Mouse (Mus musculus) midbrain, postnatal 0 days (tissue): ENCODE data around the gene Ppp1r12b. TPM values are rescaled to one million over a fixed set of nuclear protein-coding genes. Genes with fewer than 3 reads are reported as not detected.
A peak's percentile ranks its signal among the peaks of the same experiment; 100 is the strongest.
"Not testable (repeated sequence)": the region's sequence is repeated elsewhere in the genome, so short reads cannot be mapped to it uniquely, and the experiment has no call there.

Experiments used
- ATAC-seq: fragments of 200-750 bp; cut with Nextera tagmentation; 2 replicates; pipeline ENCODE4 v1.8.0; 2017; ENCODE audit warnings: moderate number of reproducible peaks, mild to moderate bottlenecking, moderate TSS enrichment, moderate library complexity; ENCODE audit not compliant: low FRiP score
- DNase-seq: peaks from one replicate; pipeline ENCODE4 v3.0.0-alpha.2; 2015; ENCODE audit warnings: low spot score
- H3K27ac ChIP-seq: fragments of 300-500 bp; sonication (generic); 2 replicates; pipeline ENCODE4 v1.5.1; 2014; ENCODE audit warnings: low read depth, mild to moderate bottlenecking, low read length, mixed read lengths
- H3K27me3 ChIP-seq: fragments of 300-500 bp; sonication (generic); 2 replicates; pipeline ENCODE4 v1.6.1; 2014; ENCODE audit warnings: low read length, control low read depth, mixed read lengths; ENCODE audit not compliant: insufficient read depth
- H3K36me3 ChIP-seq: fragments of 300-500 bp; sonication (generic); 2 replicates; pipeline ENCODE4 v1.6.1; 2014; ENCODE audit warnings: low read length, control low read depth, mixed read lengths; ENCODE audit not compliant: insufficient read depth
- H3K4me1 ChIP-seq: fragments of 300-500 bp; sonication (generic); 2 replicates; pipeline ENCODE4 v1.6.1; 2014; ENCODE audit warnings: mild to moderate bottlenecking, control low read depth, antibody characterized with exemption, low read length, mixed read lengths; ENCODE audit not compliant: insufficient read depth
- H3K4me2 ChIP-seq: fragments of 300-500 bp; sonication (generic); 2 replicates; pipeline ENCODE4 v1.6.1; 2014; ENCODE audit warnings: low read depth, mild to moderate bottlenecking, low read length, mixed read lengths; ENCODE audit not compliant: poor library complexity, severe bottlenecking
- H3K4me3 ChIP-seq: fragments of 300-500 bp; sonication (generic); 2 replicates; pipeline ENCODE4 v1.5.1; 2014; ENCODE audit warnings: low read depth, mild to moderate bottlenecking, low read length, moderate library complexity
- H3K9ac ChIP-seq: fragments of 300-500 bp; sonication (generic); replicated peaks from 2 replicates; pipeline ENCODE4 v1.6.1; 2014; ENCODE audit warnings: mild to moderate bottlenecking, low read length, moderate library complexity, mixed read lengths; ENCODE audit not compliant: poor library complexity, severe bottlenecking
- H3K9me3 ChIP-seq: fragments of 300-500 bp; sonication (generic); 2 replicates; pipeline ENCODE4 v1.6.1; 2016; ENCODE audit warnings: low read length, control low read depth
- CTCF ChIP-seq: IDR thresholded peaks from 2 replicates; pipeline ENCODE4 v1.5.1; 2016; ENCODE audit warnings: antibody characterized with exemption, mild to moderate bottlenecking
- WGBS: fragments of 180-500 bp; shearing (Covaris S2); extraction: QIAGEN DNeasy Blood & Tissue Kit; methylation state at CpG from one replicate; pipeline ENCODE4 v1.1.7; 2014; 5-methylcytosine and 5-hydroxymethylcytosine counted together
- polyA plus RNA-seq: library from polyadenylated mRNA; unstranded; fragments of >200 nt; fragmentation: Nextera tagmentation; extraction: Ambion mirVana; gene quantifications from 2 replicates; pipeline ENCODE4 v1.2.1, GENCODE M21; 2015
- total RNA-seq: library from RNA; depleted of rRNA; stranded (reverse); fragments of >200 nt; gene quantifications from 2 replicates; pipeline ENCODE4 v1.2.3, GENCODE M21; 2014

The Ppp1r12b gene
- total and polyA plus RNA-seq, 2 experiments from 2014 or later = 11.3 to 43.8 TPM

DNA sequence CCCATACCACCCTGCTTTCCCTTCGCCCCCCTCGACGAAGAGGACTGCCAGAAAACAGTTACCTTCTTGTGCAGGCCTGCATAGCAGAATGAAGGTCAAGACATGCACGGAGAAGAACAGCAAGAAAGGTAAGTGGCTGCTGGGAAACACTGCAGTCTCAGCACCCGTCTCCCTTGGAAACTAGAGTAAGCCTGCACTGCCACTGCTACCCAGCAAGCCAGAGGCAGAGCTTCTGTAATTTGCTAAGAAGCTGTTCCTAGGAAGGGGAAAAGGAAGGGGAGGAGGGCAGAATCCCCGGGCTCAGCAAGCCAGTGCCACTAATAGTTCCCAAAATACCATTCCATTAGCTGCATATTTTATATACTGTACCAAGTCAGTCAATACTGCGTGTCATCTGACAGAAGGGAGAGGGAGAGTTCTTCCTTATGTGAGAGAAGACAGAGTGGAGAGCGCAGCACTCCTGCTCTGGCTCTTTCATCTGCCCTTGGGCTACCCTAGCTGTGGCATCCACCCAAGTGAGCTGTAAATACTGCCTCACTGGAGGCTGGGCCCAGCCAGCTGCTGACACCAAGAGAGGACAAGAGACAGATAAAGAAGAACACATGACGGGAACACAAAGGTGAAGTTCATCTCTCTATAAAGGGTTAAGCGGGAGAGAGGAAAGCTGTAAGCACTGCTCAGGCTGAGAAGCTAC lies 109.3 kb downstream of the Ppp1r12b start:
- WGBS = 72% methylated on average over 10 of the region's 10 CpGs
- Histone ChIP-seq H3K36me3 (peaks cover 6% of the 10 kb centered on the region; the same call in 1 of the 2 replicates), H3K9ac (no peak overlapping the region), H3K4me3 (no peak overlapping the region), H3K27ac (peak overlapping the region; percentile 66), H3K27me3 (no peaks in the 10 kb centered on the region), H3K4me1 (no peaks in the 10 kb centered on the region), H3K9me3 (no peaks in the 10 kb centered on the region), H3K4me2 (no peak overlapping the region)
- no peak for TF ChIP-seq CTCF
- ATAC-seq (0 out of 2 replicates have a peak, but pooled peaks have one; percentile 34), DNase-seq (peak; percentile 38)

DNA sequence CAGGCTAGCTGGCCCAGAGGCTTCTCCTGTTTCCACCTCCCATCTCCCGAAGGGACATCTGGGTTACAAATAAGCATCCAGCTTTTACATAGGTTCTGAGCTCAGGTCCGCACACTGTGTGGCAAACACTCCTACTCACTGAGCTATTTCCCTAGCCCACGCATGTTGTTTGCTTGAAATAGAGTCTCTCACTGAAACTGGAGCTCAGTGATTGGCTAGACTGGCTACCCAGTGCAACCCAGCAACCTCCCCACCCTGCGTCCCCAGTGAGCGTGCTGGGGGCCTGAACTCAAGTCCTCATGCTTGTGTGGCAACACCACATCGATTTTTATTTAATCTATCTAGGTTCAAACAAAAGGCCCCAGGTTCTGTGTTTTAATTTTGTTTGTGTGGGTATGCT lies 112.4 kb downstream of the Ppp1r12b start:
- no peak overlapping the region for H3K27ac ChIP-seq
- H3K36me3 ChIP-seq = peaks cover 6% of the 10 kb centered on the region; the same call in 1 of the 2 replicates
- H3K4me1 ChIP-seq = no peaks in the 10 kb centered on the region
- no peaks in the 10 kb centered on the region for H3K27me3 ChIP-seq
- TF ChIP-seq CTCF = no peak
- 93% methylated on average over 6 of the region's 6 CpGs for WGBS
- DNase-seq (no peak), ATAC-seq (no peak)
- H3K4me3 ChIP-seq = no peak overlapping the region
- H3K4me2 ChIP-seq = no peak overlapping the region
- no peak overlapping the region for H3K9ac ChIP-seq
- H3K9me3 ChIP-seq = no peaks in the 10 kb centered on the region

GRCm38 (mm10) chr1:134836909-134837480 lies 118.7 kb downstream of the Ppp1r12b start:
- no peaks in the 10 kb centered on the region for H3K27me3 ChIP-seq
- TF ChIP-seq CTCF = peak; percentile 19; the same call in 1 of the 2 replicates
- peaks cover 18% of the 10 kb centered on the region for H3K36me3 ChIP-seq
- 60% methylated on average over 10 of the region's 10 CpGs for WGBS
- H3K9ac ChIP-seq = no peak overlapping the region
- no peaks in the 10 kb centered on the region for H3K4me1 ChIP-seq
- ATAC-seq = no peak
- no peak overlapping the region for H3K4me3 ChIP-seq
- peak; percentile 29 for DNase-seq
- H3K4me2 ChIP-seq = no peak overlapping the region
- no peaks in the 10 kb centered on the region for H3K9me3 ChIP-seq
- H3K27ac ChIP-seq = no peak overlapping the region

DNA sequence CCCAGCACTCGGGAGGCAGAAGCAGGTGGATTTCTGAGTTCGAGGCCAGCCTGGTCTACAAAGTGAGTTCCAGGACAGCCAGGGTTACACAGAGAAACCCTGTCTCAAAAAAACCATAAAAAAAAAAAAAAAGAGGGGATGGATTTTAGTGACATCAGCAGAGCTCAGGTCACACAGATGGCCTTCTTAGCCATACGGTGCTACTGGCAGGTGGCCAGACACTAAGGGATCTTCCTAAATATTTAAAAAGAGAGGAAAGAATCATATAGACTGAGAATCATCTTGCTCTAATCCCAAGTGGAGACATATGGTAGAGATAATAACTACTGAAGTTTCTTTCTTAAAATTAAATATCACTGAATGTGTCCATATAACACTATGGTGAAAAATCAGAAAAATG lies 124.9 kb downstream of the Ppp1r12b start:
- not testable (repeated sequence) for H3K4me1 ChIP-seq, ATAC-seq, H3K27me3 ChIP-seq, H3K9me3 ChIP-seq, H3K4me2 ChIP-seq, H3K9ac ChIP-seq, H3K4me3 ChIP-seq, DNase-seq, H3K27ac ChIP-seq
- H3K36me3 ChIP-seq = peaks cover 15% of the 10 kb centered on the region
- WGBS = 83% methylated on average over 3 of the region's 3 CpGs

- 56% methylated on average over 4 of the region's 4 CpGs for WGBS
Measured at GRCm38 (mm10) chr1:134829635-134830034, 126.1 kb downstream of the Ppp1r12b start.

DNA sequence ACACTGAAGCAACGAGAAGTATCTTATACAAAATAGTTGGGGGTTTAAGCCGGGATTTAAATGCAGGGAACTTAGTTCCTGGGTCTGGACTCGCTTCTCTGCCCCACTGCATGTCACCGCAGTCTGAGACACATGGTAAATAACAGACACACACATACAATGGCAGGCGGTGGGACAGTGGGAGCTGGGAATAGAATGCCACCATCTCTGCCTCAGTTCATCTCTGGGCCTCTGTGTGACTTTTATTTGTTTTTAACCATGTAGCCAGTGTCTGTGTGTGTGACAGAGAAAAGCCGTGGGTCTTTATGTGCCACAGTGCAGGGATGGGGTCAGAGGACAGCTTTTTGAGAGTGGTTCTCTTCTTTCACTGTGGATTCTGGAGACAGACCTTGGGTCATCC lies 130.8 kb downstream of the Ppp1r12b start:
- Histone ChIP-seq H3K4me3 (no peak overlapping the region), H3K9me3 (no peaks in the 10 kb centered on the region), H3K36me3 (no peaks in the 10 kb centered on the region), H3K27ac (no peak overlapping the region), H3K4me1 (no peaks in the 10 kb centered on the region), H3K4me2 (no peak overlapping the region), H3K27me3 (no peaks in the 10 kb centered on the region), H3K9ac (no peak overlapping the region)
- DNase-seq = no peak
- ATAC-seq = no peak
- no peak for TF ChIP-seq CTCF
- 79% methylated on average over 6 of the region's 6 CpGs for WGBS

More at GRCm38 (mm10) chr1:134829635-134830034, 126.1 kb downstream of the Ppp1r12b start:
- no peak overlapping the region for H3K27ac ChIP-seq
- no peak overlapping the region for H3K9ac ChIP-seq
- DNase-seq (peak; percentile 70), ATAC-seq (no peak)
- no peaks in the 10 kb centered on the region for H3K27me3 ChIP-seq
- peaks cover 5% of the 10 kb centered on the region for H3K36me3 ChIP-seq
- TF ChIP-seq CTCF = peak; percentile 75
- no peaks in the 10 kb centered on the region for H3K4me1 ChIP-seq
- no peaks in the 10 kb centered on the region for H3K9me3 ChIP-seq
- no peak overlapping the region for H3K4me3 ChIP-seq
- H3K4me2 ChIP-seq = no peak overlapping the region
